Mouse (Mus musculus) cerebellum, adult (tissue): ENCODE results near the gene Sh2d4b.
A peak's percentile ranks its signal among the peaks of the same experiment; 100 is the strongest.

ENCODE experiments used
- ATAC-seq: cut with Nextera tagmentation; 2 replicates; pipeline ENCODE4 v1.9.2; 2017; ENCODE audit warnings: mild to moderate bottlenecking, moderate library complexity, mixed read lengths; ENCODE audit not compliant: insufficient number of reproducible peaks, low FRiP score, low TSS enrichment

Sh2d4b gene

GRCm38 (mm10) chr14:40908763-40909162 is 15.7 kb upstream of the Sh2d4b start:
- no peak for ATAC-seq

- no peak for ATAC-seq
Observed at GRCm38 (mm10) chr14:40906770-40907169, 13.7 kb upstream of the Sh2d4b start.

- ATAC-seq, result no peak
Observed at GRCm38 (mm10) chr14:40905813-40906212, 12.7 kb upstream of the Sh2d4b start.

- no peak for ATAC-seq
Observed at GRCm38 (mm10) chr14:40902307-40903055, 9.4 kb upstream of the Sh2d4b start.

GRCm38 (mm10) chr14:40900267-40900666 is 7.2 kb upstream of the Sh2d4b start:
- no peak for ATAC-seq

- ATAC-seq, result no peak
Observed at GRCm38 (mm10) chr14:40897916-40898315, 4.8 kb upstream of the Sh2d4b start.

- ATAC-seq, result no peak
Observed at GRCm38 (mm10) chr14:40895681-40896080, 2.6 kb upstream of the Sh2d4b start.

- peak; percentile 71 for ATAC-seq
Observed at GRCm38 (mm10) chr14:40894576-40895247, 1.6 kb upstream of the Sh2d4b start.

GRCm38 (mm10) chr14:40893884-40894283 is 818 bp upstream of the Sh2d4b start:
- ATAC-seq, result no peak

GRCm38 (mm10) chr14:40892326-40892825 is 690 bp downstream of the Sh2d4b start:
- ATAC-seq, result no peak

- ATAC-seq, result no peak
Observed at GRCm38 (mm10) chr14:40891506-40891905, 1.6 kb downstream of the Sh2d4b start.

GRCm38 (mm10) chr14:40889704-40890103 is 3.4 kb downstream of the Sh2d4b start:
- no peak for ATAC-seq

GRCm38 (mm10) chr14:40889181-40889580 is 3.9 kb downstream of the Sh2d4b start:
- no peak for ATAC-seq

GRCm38 (mm10) chr14:40886428-40887202 is 6.5 kb downstream of the Sh2d4b start:
- ATAC-seq, result no peak

- no peak for ATAC-seq
Observed at GRCm38 (mm10) chr14:40885752-40886151, 7.3 kb downstream of the Sh2d4b start.

GRCm38 (mm10) chr14:40885225-40885624 is 7.8 kb downstream of the Sh2d4b start:
- no peak for ATAC-seq

- ATAC-seq, result no peak
Observed at GRCm38 (mm10) chr14:40874565-40874964, 18.5 kb downstream of the Sh2d4b start.

GRCm38 (mm10) chr14:40873961-40874360 is 19.1 kb downstream of the Sh2d4b start:
- ATAC-seq, result no peak

GRCm38 (mm10) chr14:40870598-40870997 is 22.5 kb downstream of the Sh2d4b start:
- ATAC-seq, result no peak

GRCm38 (mm10) chr14:40864811-40865514 is 28.1 kb downstream of the Sh2d4b start:
- ATAC-seq, result no peak
